Mouse (Mus musculus): ENCODE results near the gene Serpina3c. TPM values are rescaled to one million over a fixed set of nuclear protein-coding genes. Genes with fewer than 3 reads are reported as not detected.
"Not testable (repeated sequence)": the region's sequence is repeated elsewhere in the genome, so short reads cannot be mapped to it uniquely, and the experiment has no call there.

Gene Serpina3c
- total RNA-seq, 2 experiments from 2014 or later: 0.40 TPM; not detected in 1

DNA sequence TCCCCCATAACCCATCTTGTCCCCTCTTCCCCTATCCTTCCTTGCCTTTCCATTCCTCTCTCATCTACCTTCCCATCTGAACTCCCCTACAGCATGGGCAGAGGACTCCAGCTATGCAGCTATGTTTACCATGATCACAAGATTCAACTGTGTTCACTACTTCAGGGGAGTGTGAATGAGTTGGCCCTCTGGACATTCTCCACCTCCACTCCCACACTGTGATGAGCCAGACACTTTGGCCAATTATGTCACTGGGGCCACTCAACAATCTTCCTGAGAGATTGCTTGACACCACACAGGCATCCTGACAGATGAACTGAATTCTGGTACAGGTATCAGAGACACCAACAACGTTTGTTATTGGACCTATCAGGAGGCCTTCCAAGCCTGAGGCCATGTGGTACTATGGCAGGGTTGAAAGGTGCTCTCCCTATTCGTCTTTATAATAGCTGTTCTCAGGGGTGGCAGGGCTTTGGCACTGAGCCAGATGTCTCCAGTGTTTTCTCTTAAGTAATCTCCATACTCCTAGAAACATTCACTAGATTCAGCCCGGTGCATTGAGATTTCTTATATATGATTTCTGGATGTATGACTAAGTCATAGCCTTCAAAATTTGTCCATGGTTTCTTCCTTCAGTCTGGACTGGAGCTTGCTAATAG lies 38.6 kb downstream of the Serpina3c start:
- no peak for ATAC-seq (ENCODE audit: poor library complexity, severe bottlenecking)

DNA sequence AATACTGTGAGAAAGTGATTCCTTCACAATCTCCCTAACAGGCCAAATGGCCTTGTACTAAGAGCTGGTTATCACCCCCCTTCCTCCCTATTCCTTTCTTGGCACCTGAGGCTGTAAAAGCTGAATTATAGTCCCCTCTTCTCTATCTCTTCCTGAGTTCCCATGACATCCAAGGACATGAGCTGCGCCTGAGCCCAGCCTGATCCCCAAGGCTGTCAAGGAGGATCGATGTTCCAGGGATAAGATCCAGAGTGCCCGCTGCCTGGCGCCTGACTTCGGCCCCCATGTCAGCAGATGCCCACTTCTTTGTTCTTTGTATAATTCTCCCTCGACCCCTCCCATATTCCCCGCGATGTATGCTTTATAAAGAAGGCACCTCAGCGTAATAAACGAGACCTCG lies 41.3 kb downstream of the Serpina3c start, which contains the start of gene Serpina3a:
TSS of gene Serpina3a (plus strand) at position 392 of the 400 bp plus-strand sequence.
- ATAC-seq (ENCODE audit: poor library complexity, severe bottlenecking): not testable (repeated sequence)

GRCm38 (mm10) chr12:104108507-104108906 lies 45.2 kb downstream of the Serpina3c start:
- no peak for ATAC-seq (ENCODE audit: poor library complexity, severe bottlenecking)

- no peak for ATAC-seq (ENCODE audit: poor library complexity, severe bottlenecking)
Measured at GRCm38 (mm10) chr12:104106919-104107318, 46.8 kb downstream of the Serpina3c start.

DNA sequence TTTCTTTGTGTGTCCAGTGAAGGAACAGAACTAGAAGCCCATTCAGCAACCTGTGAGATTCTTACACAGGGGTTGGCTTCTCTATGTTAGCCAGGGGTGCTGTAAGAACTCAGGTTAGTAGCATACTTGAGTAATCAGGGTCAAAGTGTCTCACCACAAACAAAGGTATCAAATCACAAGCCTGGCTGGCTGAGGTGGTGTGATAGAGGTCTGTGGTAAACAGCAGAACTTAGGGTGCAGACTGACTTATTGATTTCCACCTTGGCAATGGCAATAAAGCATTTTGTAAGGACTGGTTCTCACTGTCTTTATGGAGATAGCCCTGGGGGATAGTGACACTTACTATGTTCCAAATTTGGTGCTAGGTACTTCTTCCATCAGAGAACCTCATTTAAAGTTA lies 47.8 kb downstream of the Serpina3c start:
- no peak for ATAC-seq (ENCODE audit: poor library complexity, severe bottlenecking)

DNA sequence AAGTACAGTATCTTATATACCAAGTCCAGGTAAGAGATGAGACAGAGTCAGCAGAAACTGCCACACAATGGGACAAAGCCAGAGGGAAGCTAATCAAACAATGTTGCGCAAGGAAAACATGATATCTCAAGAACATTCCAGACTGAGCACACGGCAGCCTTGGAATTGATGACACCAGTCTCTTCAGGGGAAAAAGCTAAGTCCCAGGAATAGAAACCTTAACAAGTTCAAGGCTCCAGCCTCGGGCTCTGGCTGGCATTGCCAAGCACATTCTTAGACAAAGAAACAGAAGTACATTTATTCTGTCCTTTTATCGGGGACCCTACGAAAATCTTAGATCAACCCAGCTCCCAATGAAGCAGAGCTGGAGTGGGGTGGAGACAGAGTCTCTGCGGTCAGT lies 52.9 kb downstream of the Serpina3c start, which contains the start of gene Serpina5:
TSS of gene Serpina5 (plus strand) at position 346 of the 400 bp plus-strand sequence.
- ATAC-seq (ENCODE audit: poor library complexity, severe bottlenecking): no peak

Other genes starting within 250 kb of the Serpina3c start
- not detected in 2 replicates for gene Serpina1c, start 249.0 kb downstream of the Serpina3c start, total RNA-seq (2015)
- not detected in 2 replicates for gene Serpina1c, start 249.0 kb downstream of the Serpina3c start, total RNA-seq (2017)
- not detected in 2 replicates for gene Serpina1e, start 194.9 kb downstream of the Serpina3c start, total RNA-seq (2015)
- gene Serpina1e, start 194.9 kb downstream of the Serpina3c start, total RNA-seq (2017): not detected in 2 replicates
- 0.22 and 0.34 TPM in 2 replicates for gene Serpina11, start 163.9 kb downstream of the Serpina3c start, total RNA-seq (2015)
- gene Serpina11, start 163.9 kb downstream of the Serpina3c start, total RNA-seq (2017): 0.77 and 1.3 TPM in 2 replicates
- not detected in 2 replicates for gene Serpina9, start 140.1 kb downstream of the Serpina3c start, total RNA-seq (2015)
- not detected in 2 replicates for gene Serpina9, start 140.1 kb downstream of the Serpina3c start, total RNA-seq (2017)
- gene Serpina12, start 109.4 kb downstream of the Serpina3c start, total RNA-seq (2015): 0.05 and 0.07 TPM in 2 replicates
- not detected in 2 replicates for gene Serpina12, start 109.4 kb downstream of the Serpina3c start, total RNA-seq (2017)
- not detected in 2 replicates for gene Serpina5, start 52.8 kb downstream of the Serpina3c start, total RNA-seq (2015)
- gene Serpina5, start 52.8 kb downstream of the Serpina3c start, total RNA-seq (2017): not detected in 2 replicates
- not detected in 2 replicates for gene Serpina3a, start 41.1 kb downstream of the Serpina3c start, total RNA-seq (2015)
- not detected in 2 replicates for gene Serpina3a, start 41.1 kb downstream of the Serpina3c start, total RNA-seq (2017)
- gene Serpina3b, start 25.9 kb downstream of the Serpina3c start, total RNA-seq (2015): not detected in 2 replicates
- not detected in 2 replicates for gene Serpina3b, start 25.9 kb downstream of the Serpina3c start, total RNA-seq (2017)
- 1.2 and 1.5 TPM in 2 replicates for gene Serpina3f, start 60.7 kb upstream of the Serpina3c start, total RNA-seq (2015)
- 0.59 and 0.81 TPM in 2 replicates for gene Serpina3f, start 60.7 kb upstream of the Serpina3c start, total RNA-seq (2017)
- 4.2 and 4.7 TPM in 2 replicates for gene Serpina3g, start 82.4 kb upstream of the Serpina3c start, total RNA-seq (2015)
- 4.9 and 9.7 TPM in 2 replicates for gene Serpina3g, start 82.4 kb upstream of the Serpina3c start, total RNA-seq (2017)
- gene Serpina3i, start 109.3 kb upstream of the Serpina3c start, total RNA-seq (2015): not detected in 2 replicates
- gene Serpina3i, start 109.3 kb upstream of the Serpina3c start, total RNA-seq (2017): not detected in 2 replicates
- not detected in 2 replicates for gene Serpina3j, start 160.7 kb upstream of the Serpina3c start, total RNA-seq (2015)
- gene Serpina3j, start 160.7 kb upstream of the Serpina3c start, total RNA-seq (2017): not detected in 2 replicates
- not detected in 2 replicates for gene Serpina3k, start 184.6 kb upstream of the Serpina3c start, total RNA-seq (2015)
- gene Serpina3k, start 184.6 kb upstream of the Serpina3c start, total RNA-seq (2017): not detected in 2 replicates
- not detected in 2 replicates for gene Serpina3m, start 184.6 kb upstream of the Serpina3c start, total RNA-seq (2015)
- not detected in 2 replicates for gene Serpina3m, start 184.6 kb upstream of the Serpina3c start, total RNA-seq (2017)